Mouse (Mus musculus) limb, embryonic 11.5 days (tissue): Measurements from ENCODE around the gene Kalrn. TPM values are rescaled to one million over a fixed set of nuclear protein-coding genes. Genes with fewer than 3 reads are reported as not detected.

Experiments used
- ATAC-seq: fragments of 200-750 bp; cut with Nextera tagmentation; 2 replicates; pipeline ENCODE4 v1.8.0; 2017; ENCODE audit warnings: low read depth; ENCODE audit not compliant: insufficient number of reproducible peaks, low FRiP score, low TSS enrichment
- DNase-seq: peaks from one replicate; pipeline ENCODE4 v3.0.0-alpha.2; 2015; ENCODE audit warnings: low spot score
- H3K27ac ChIP-seq: fragments of 300-500 bp; sonication (generic); replicated peaks from 2 replicates; pipeline ENCODE4 v1.5.1; 2014; ENCODE audit warnings: low read depth, mild to moderate bottlenecking, low read length
- H3K27me3 ChIP-seq: fragments of 300-500 bp; sonication (generic); 2 replicates; pipeline ENCODE4 v1.6.1; 2014; ENCODE audit warnings: mild to moderate bottlenecking, low read length, mixed read lengths; ENCODE audit not compliant: control insufficient read depth, insufficient read depth
- H3K36me3 ChIP-seq: fragments of 300-500 bp; sonication (generic); 2 replicates; pipeline ENCODE4 v1.6.1; 2014; ENCODE audit warnings: mild to moderate bottlenecking, low read length, moderate library complexity, mixed read lengths; ENCODE audit not compliant: control insufficient read depth, insufficient read depth
- H3K4me1 ChIP-seq: fragments of 300-500 bp; sonication (generic); 2 replicates; pipeline ENCODE4 v1.6.1; 2014; ENCODE audit warnings: low read length, mixed read lengths; ENCODE audit not compliant: control insufficient read depth, insufficient read depth
- H3K4me2 ChIP-seq: fragments of 300-500 bp; sonication (generic); 2 replicates; pipeline ENCODE4 v1.6.1; 2014; ENCODE audit warnings: low read depth, mild to moderate bottlenecking, moderate library complexity; ENCODE audit not compliant: severe bottlenecking
- H3K4me3 ChIP-seq: fragments of 300-500 bp; sonication (generic); 2 replicates; pipeline ENCODE4 v1.5.1; 2014; ENCODE audit warnings: low read depth, low read length
- H3K9ac ChIP-seq: fragments of 300-500 bp; sonication (generic); 2 replicates; pipeline ENCODE4 v1.6.1; 2014; ENCODE audit warnings: mild to moderate bottlenecking, low read length
- H3K9me3 ChIP-seq: fragments of 300-500 bp; sonication (generic); 2 replicates; pipeline ENCODE4 v1.6.1; 2016; ENCODE audit warnings: low read length; ENCODE audit not compliant: control insufficient read depth
- WGBS: fragments of 180-500 bp; shearing (Covaris S2); extraction: QIAGEN DNeasy Blood & Tissue Kit; methylation state at CpG from one replicate; pipeline ENCODE4 v1.1.7; 2014; 5-methylcytosine and 5-hydroxymethylcytosine counted together
- polyA plus RNA-seq: library from polyadenylated mRNA; unstranded; fragments of >200 nt; fragmentation: Nextera tagmentation; extraction: Ambion mirVana; gene quantifications from 2 replicates; pipeline ENCODE4 v1.2.1, GENCODE M21; 2014

The Kalrn gene
- polyA plus RNA-seq, 1 experiment from 2014 or later = 11.5 TPM

GRCm38 (mm10) chr16:34039736-34040135, 533.6 kb downstream of the Kalrn start:
- Histone ChIP-seq H3K9me3 (no peaks in the 10 kb centered on the region), H3K27ac (no peak overlapping the region), H3K4me3 (no peak overlapping the region), H3K36me3 (no peaks in the 10 kb centered on the region), H3K9ac (no peak overlapping the region), H3K27me3 (no peaks in the 10 kb centered on the region), H3K4me1 (no peaks in the 10 kb centered on the region), H3K4me2 (no peak overlapping the region)
- DNase-seq (no peak), ATAC-seq (no peak)
- 89% methylated on average over 4 of the region's 4 CpGs for WGBS

DNA sequence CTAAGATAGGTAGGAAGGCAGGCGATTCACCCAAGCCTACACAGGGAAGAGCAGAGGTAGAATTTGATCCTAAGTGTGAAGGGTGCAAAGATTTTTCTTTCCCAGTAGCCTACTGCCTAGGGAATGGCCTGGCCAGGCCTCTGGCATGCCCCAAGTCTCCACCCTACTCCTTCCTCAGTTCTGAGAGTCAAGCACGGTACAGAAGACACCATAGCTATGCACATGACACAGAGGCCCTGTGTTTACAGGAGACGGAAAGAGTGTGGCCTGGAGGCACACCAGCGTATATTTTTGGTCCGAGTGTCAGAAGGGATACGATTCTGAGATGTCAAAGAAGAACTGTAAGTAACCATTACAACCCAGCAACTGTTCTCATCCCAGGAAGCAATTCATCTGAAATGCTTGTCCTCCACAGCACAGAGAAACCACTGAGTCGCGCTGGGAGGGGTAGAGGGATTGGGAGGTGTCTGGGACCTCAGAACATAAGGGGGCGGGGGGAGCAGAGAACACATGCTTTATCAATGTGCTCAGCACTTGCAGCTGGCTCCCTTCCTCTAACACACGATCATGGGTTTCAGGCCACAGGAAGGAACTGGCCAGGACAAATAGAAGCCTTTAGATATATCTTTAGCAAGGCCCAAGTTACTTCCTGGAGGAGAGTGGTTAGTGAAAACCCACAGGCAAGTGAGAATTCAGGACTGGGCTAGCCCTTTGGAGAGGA, 536.8 kb downstream of the Kalrn start:
- Histone ChIP-seq H3K9me3 (no peaks in the 10 kb centered on the region), H3K27ac (no peak overlapping the region), H3K36me3 (peaks cover 2% of the 10 kb centered on the region; the same call in 1 of the 2 replicates), H3K4me3 (no peak overlapping the region), H3K27me3 (no peaks in the 10 kb centered on the region), H3K9ac (no peak overlapping the region), H3K4me2 (no peak overlapping the region), H3K4me1 (no peaks in the 10 kb centered on the region)
- 83% methylated on average over 10 of the region's 10 CpGs for WGBS
- no peak for DNase-seq
- no peak for ATAC-seq

DNA sequence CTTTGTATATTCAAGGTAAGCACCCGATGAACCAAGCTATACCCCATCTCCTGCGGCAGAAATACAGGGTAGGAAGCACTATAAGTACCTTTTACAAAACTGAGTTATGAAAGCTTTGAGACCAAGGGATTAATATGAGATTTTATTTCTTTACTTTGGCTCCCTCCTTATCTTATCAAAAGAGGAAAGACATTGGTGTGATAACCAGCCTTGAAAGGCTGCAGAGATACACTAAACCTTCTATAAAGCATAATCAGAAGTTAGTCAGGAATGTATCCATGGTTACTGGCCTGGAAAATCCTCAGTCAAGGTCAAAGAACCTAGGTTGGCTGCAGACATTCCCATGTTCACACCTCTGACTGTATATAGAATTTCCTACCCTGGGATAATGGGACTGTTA, 537.6 kb downstream of the Kalrn start:
- 93% methylated on average over 2 of the region's 2 CpGs for WGBS
- ATAC-seq (no peak), DNase-seq (no peak)
- no peak overlapping the region for H3K4me3 ChIP-seq
- peaks cover 2% of the 10 kb centered on the region; the same call in 1 of the 2 replicates for H3K36me3 ChIP-seq
- no peak overlapping the region for H3K9ac ChIP-seq
- H3K27me3 ChIP-seq = no peaks in the 10 kb centered on the region
- H3K27ac ChIP-seq = no peak overlapping the region
- no peaks in the 10 kb centered on the region for H3K4me1 ChIP-seq
- H3K4me2 ChIP-seq = no peak overlapping the region
- no peaks in the 10 kb centered on the region for H3K9me3 ChIP-seq

GRCm38 (mm10) chr16:34034267-34034666, 539.1 kb downstream of the Kalrn start:
- no peaks in the 10 kb centered on the region for H3K4me1 ChIP-seq
- peaks cover 2% of the 10 kb centered on the region; the same call in 1 of the 2 replicates for H3K36me3 ChIP-seq
- no peaks in the 10 kb centered on the region for H3K27me3 ChIP-seq
- H3K27ac ChIP-seq = no peak overlapping the region
- no peak for ATAC-seq
- 94% methylated on average over 17 of the region's 17 CpGs for WGBS
- H3K9ac ChIP-seq = no peak overlapping the region
- DNase-seq = no peak
- H3K4me3 ChIP-seq = no peak overlapping the region
- no peak overlapping the region for H3K4me2 ChIP-seq
- H3K9me3 ChIP-seq = no peaks in the 10 kb centered on the region

- ATAC-seq (no peak), DNase-seq (no peak)
- Histone ChIP-seq H3K4me3 (no peak overlapping the region), H3K27me3 (no peaks in the 10 kb centered on the region), H3K9ac (no peak overlapping the region), H3K36me3 (peaks cover 2% of the 10 kb centered on the region; the same call in 1 of the 2 replicates), H3K4me2 (no peak overlapping the region), H3K9me3 (no peaks in the 10 kb centered on the region), H3K27ac (no peak overlapping the region), H3K4me1 (no peaks in the 10 kb centered on the region)
- WGBS = 93% methylated on average over 12 of the region's 12 CpGs
Observed at GRCm38 (mm10) chr16:34032011-34032645, 541.2 kb downstream of the Kalrn start.

DNA sequence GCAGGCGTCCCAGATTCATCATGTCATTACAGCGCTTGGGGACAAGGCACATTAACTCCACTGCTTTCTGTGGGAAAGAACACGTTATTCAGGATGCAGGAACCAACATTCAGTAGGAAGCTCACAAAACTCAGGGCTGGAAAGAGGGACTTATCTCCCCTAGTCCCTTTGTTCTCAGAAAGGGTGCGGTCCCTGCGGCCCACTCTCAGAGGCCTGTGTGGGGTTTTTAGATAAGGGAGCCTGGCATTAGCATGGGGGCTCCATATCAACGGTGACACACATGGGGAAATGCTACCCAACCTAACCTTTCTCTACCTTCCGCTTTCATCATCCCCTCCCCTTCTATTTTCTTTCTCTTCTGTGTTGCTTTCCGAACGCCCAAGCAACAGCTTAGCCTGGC, 541.8 kb downstream of the Kalrn start:
- Histone ChIP-seq H3K4me2 (no peak overlapping the region), H3K9ac (no peak overlapping the region), H3K27ac (no peak overlapping the region), H3K4me3 (no peak overlapping the region), H3K27me3 (no peaks in the 10 kb centered on the region), H3K9me3 (no peaks in the 10 kb centered on the region), H3K36me3 (peaks cover 2% of the 10 kb centered on the region; the same call in 1 of the 2 replicates), H3K4me1 (no peaks in the 10 kb centered on the region)
- no peak for DNase-seq
- 88% methylated on average over 9 of the region's 9 CpGs for WGBS
- ATAC-seq = no peak

GRCm38 (mm10) chr16:34030379-34030778, 543.0 kb downstream of the Kalrn start:
- Histone ChIP-seq H3K9ac (no peak overlapping the region), H3K4me1 (no peaks in the 10 kb centered on the region), H3K4me3 (no peak overlapping the region), H3K9me3 (no peaks in the 10 kb centered on the region), H3K36me3 (peaks cover 2% of the 10 kb centered on the region; the same call in 1 of the 2 replicates), H3K27ac (no peak overlapping the region), H3K4me2 (no peak overlapping the region), H3K27me3 (no peaks in the 10 kb centered on the region)
- WGBS = 92% methylated on average over 4 of the region's 4 CpGs
- no peak for DNase-seq
- ATAC-seq = no peak

DNA sequence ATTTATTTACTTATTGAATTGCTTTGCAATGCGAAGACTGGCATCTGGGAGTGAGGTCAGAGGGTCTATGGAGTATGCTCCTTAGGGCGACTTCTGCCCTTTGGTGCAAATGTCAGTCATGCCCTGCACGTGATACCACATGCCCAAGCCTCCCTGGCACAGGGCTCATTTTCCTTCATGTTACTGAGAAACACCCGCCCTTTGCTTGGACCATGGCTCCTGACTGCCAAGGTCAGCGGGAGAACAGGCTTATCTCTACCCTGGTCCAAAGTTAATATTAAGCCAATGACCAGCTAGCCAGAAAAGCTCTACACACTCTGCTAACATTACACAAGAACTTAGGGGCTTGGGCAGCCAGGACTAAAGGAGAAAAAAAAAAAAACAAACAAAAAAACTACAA, 543.5 kb downstream of the Kalrn start:
- no peak for DNase-seq
- Histone ChIP-seq H3K36me3 (peaks cover 2% of the 10 kb centered on the region; the same call in 1 of the 2 replicates), H3K27ac (no peak overlapping the region), H3K4me3 (no peak overlapping the region), H3K4me1 (no peaks in the 10 kb centered on the region), H3K9ac (no peak overlapping the region), H3K4me2 (no peak overlapping the region), H3K27me3 (no peaks in the 10 kb centered on the region), H3K9me3 (no peaks in the 10 kb centered on the region)
- 95% methylated on average over 5 of the region's 5 CpGs for WGBS
- ATAC-seq = no peak
